Mouse (Mus musculus) ovary, postnatal 10 days (tissue): ENCODE results near the gene Pdzk1.

Experiments
- DNase-seq: peaks from one replicate; pipeline ENCODE4 v3.0.0; 2022; ENCODE audit warnings: low spot score

Pdzk1 gene

GRCm38 (mm10) chr3:96883690-96884089, 54.6 kb downstream of the Pdzk1 start:
- no peak for DNase-seq

- no peak for DNase-seq
These were observed 73.4 kb downstream of the Pdzk1 start for GRCm38 (mm10) chr3:96902336-96902999.

GRCm38 (mm10) chr3:96904393-96904792, 75.3 kb downstream of the Pdzk1 start, which contains the start of gene Gja5:
TSS of gene Gja5 (plus strand) at chr3:96904693.
- no peak for DNase-seq

GRCm38 (mm10) chr3:96904851-96905541, 75.9 kb downstream of the Pdzk1 start, which contains the start of gene Gpr89:
TSS of gene Gpr89 (minus strand) at chr3:96905346.
- DNase-seq, result peak; percentile 94

- DNase-seq, result no peak
These were observed 76.5 kb downstream of the Pdzk1 start for GRCm38 (mm10) chr3:96905592-96905991.
